ENCODE assay signal across 9 mouse cellular contexts in genomic region chr3:65673725-65674124, GRCm38 (mm10). TPM values are rescaled to one million over a fixed set of nuclear protein-coding genes. Genes with fewer than 3 reads are reported as not detected.
DNase-seq lines count a peak whose midpoint lies in the region; ATAC-seq and TF ChIP-seq lines count a peak whose summit lies in the region.
"Had no signal": no experiment of that assay in that cellular context is flagged by ENCODE, and none has a peak within 500 bp of the region (broad histone marks: within the 10 kb centered on the region; RNA-seq: fewer than 3 reads in every experiment).

No protein-coding gene starts in this region.

- TF ChIP-seq CTCF in kidney, adult 2 months (conservative IDR thresholded peaks at IDR 0.05; ENCODE audit: insufficient read depth, insufficient read length, low read depth, low read length): no peak
- TF ChIP-seq CTCF in heart, adult 2 months (IDR thresholded peaks at IDR 0.05): no peak
- no peak for TF ChIP-seq CTCF in heart, postnatal 0 days (IDR thresholded peaks at IDR 0.05; ENCODE audit: low read depth)

- H3K4me1 ChIP-seq in kidney, adult 2 months (ENCODE audit: control insufficient read depth, insufficient read depth, low read length): peaks cover 3% of the 10 kb centered on the region; the same call in 1 of the 2 replicates
- H3K4me1 ChIP-seq in heart, adult 2 months (ENCODE audit: control insufficient read depth, insufficient read depth, low read length): peaks cover 2% of the 10 kb centered on the region
- 0 out of 2 replicates have a peak, but pooled peaks cover 7% of the 10 kb centered on the region for H3K4me1 ChIP-seq in heart, postnatal 0 days (ENCODE audit: control insufficient read depth, insufficient read depth)
- H3K4me1 ChIP-seq: liver, embryonic 13.5 days had no signal

- no peak; the same call in 1 of the 2 replicates for ATAC-seq in heart, postnatal 0 days (ENCODE audit: insufficient read depth, low read depth)
- ATAC-seq in erythroblast, adult 5-6 weeks (replicated peaks; ENCODE audit: low FRiP score, poor library complexity, severe bottlenecking): no peak

- H3K27me3 ChIP-seq in kidney, adult 2 months (replicated peaks; ENCODE audit: control insufficient read depth, insufficient read depth, low read length): no peaks in the 10 kb centered on the region
- no peaks in the 10 kb centered on the region for H3K27me3 ChIP-seq in heart, adult 2 months (ENCODE audit: control insufficient read depth, insufficient read depth, low read length)
- H3K27me3 ChIP-seq in heart, postnatal 0 days (ENCODE audit: control insufficient read depth, insufficient read depth, low read length): no peaks in the 10 kb centered on the region
- H3K27me3 ChIP-seq: liver, embryonic 13.5 days had no signal

- TF ChIP-seq POLR2A in kidney, adult 2 months (IDR thresholded peaks at IDR 0.05; ENCODE audit: low read depth, low read length): no peak
- TF ChIP-seq POLR2A in heart, adult 2 months (IDR thresholded peaks at IDR 0.05; ENCODE audit: insufficient read depth, low read depth, low read length): no peak

- peak overlapping the region; percentile 58; the same call in 1 of the 2 replicates for H3K9ac ChIP-seq in heart, adult 2 months (ENCODE audit: low read depth, low read length)
- no peak overlapping the region; the same call in 1 of the 2 replicates for H3K9ac ChIP-seq in heart, postnatal 0 days (replicated peaks; ENCODE audit: low read depth, low read length)
- H3K9ac ChIP-seq: liver, embryonic 13.5 days had no signal

- H3K36me3 ChIP-seq in kidney, adult 2 months (ENCODE audit: control insufficient read depth, insufficient read depth, low read length): no peaks in the 10 kb centered on the region
- H3K36me3 ChIP-seq in heart, adult 2 months (ENCODE audit: control insufficient read depth, insufficient read depth, low read length): no peaks in the 10 kb centered on the region; the same call in 1 of the 2 replicates
- no peaks in the 10 kb centered on the region for H3K36me3 ChIP-seq in heart, postnatal 0 days (replicated peaks; ENCODE audit: control insufficient read depth, insufficient read depth, low read length)
- H3K36me3 ChIP-seq: liver, embryonic 13.5 days had no signal

- H3K79me2 ChIP-seq in heart, adult 2 months (replicated peaks; ENCODE audit: control insufficient read depth, insufficient read depth, low read length): no peaks in the 10 kb centered on the region

- H3K9me3 ChIP-seq in heart, postnatal 0 days (replicated peaks; ENCODE audit: control insufficient read depth, low read length): no peaks in the 10 kb centered on the region
- H3K9me3 ChIP-seq: liver, embryonic 13.5 days had no signal

- DNase-seq in kidney, adult 2 months: peak; percentile 44
- no peak for DNase-seq in kidney, adult 11 months
- peak; percentile 30 to 37 for DNase-seq in heart, adult 2 months
- DNase-seq in heart, postnatal 0 days (ENCODE audit: low spot score): peak; percentile 49
- DNase-seq in lung, postnatal 14 days: peak; percentile 23
- no peak for DNase-seq in layer of hippocampus, postnatal 14 days (ENCODE audit: low spot score in 2 of 2)
- DNase-seq in right cerebral cortex, postnatal 25 days: no peak
- DNase-seq: liver, embryonic 13.5 days had no signal

- 46% methylated on average over 8 of the region's 8 CpGs for WGBS in kidney, adult 2 months
- 17% methylated on average over 8 of the region's 8 CpGs for WGBS in heart, adult 2 months
- WGBS in heart, postnatal 0 days: 13% methylated on average over 8 of the region's 8 CpGs

- H3K27ac ChIP-seq in kidney, adult 2 months (ENCODE audit: insufficient read depth, low read depth, low read length): peak overlapping the region; percentile 64
- H3K27ac ChIP-seq in heart, adult 2 months: peak overlapping the region; percentile 49
- H3K27ac ChIP-seq in heart, postnatal 0 days (ENCODE audit: low read depth): peak overlapping the region; percentile 64
- H3K27ac ChIP-seq: liver, embryonic 13.5 days had no signal

- no peak overlapping the region for H3K4me3 ChIP-seq in kidney, adult 2 months (ENCODE audit: insufficient read depth, low read depth, low read length)
- peak overlapping the region; percentile 0; the same call in 1 of the 2 replicates for H3K4me3 ChIP-seq in heart, adult 2 months
- H3K4me3 ChIP-seq in heart, postnatal 0 days (ENCODE audit: low read depth, low read length): peak overlapping the region; percentile 3; the same call in 1 of the 2 replicates
- H3K4me3 ChIP-seq: liver, embryonic 13.5 days had no signal

- peak overlapping the region; percentile 41 for H3K4me2 ChIP-seq in heart, postnatal 0 days (ENCODE audit: low read depth, low read length)
- H3K4me2 ChIP-seq: liver, embryonic 13.5 days had no signal

- intact Hi-C loops in heart, adult 2 months (cut with DNase I): no loop called here

- TF ChIP-seq EP300 in heart, adult 2 months (IDR thresholded peaks at IDR 0.05; ENCODE audit: insufficient read depth, low read depth, low read length): no peak
- no peak for TF ChIP-seq EP300 in heart, postnatal 0 days (IDR thresholded peaks at IDR 0.05; ENCODE audit: low read depth)

RNA-seq across cellular contexts. Expression of gene Lekr1, which starts 7.7 kb away (rescaled TPM):
- 1.1 and 1.7 TPM in 2 replicates for polyA plus RNA-seq in kidney, adult 2 months (2012; rRNA removed)
- 1 to 10 TPM; 2.1 to 2.2 TPM for total RNA-seq in heart, adult 2 months (2021)
- 0.84 and 1.8 TPM in 2 replicates for polyA plus RNA-seq in heart, adult 2 months (2012; rRNA removed)
- total RNA-seq in heart, postnatal 0 days (2014; rRNA removed; ENCODE audit: low replicate concordance): 2.2 and 9.1 TPM in 2 replicates
- polyA plus RNA-seq in heart, postnatal 0 days (2015; fragmentation: Nextera tagmentation; extraction: Ambion mirVana): 5.4 and 5.6 TPM in 2 replicates
- total RNA-seq in erythroblast, adult 5-6 weeks (2015; ENCODE audit: low replicate concordance): 0.42 TPM in 1 of 2 replicates, not detected in the other
- 0.51 TPM in 1 of 2 replicates, not detected in the other for total RNA-seq in erythroblast, adult 5-6 weeks (2017; ENCODE audit: low replicate concordance)
- 1 to 10 TPM; 6.7 to 8.1 TPM for total RNA-seq in layer of hippocampus, postnatal 14 days (2021)

Comparison
In these comparisons a context has a peak if more than half of its experiments do, and no peak if none do; other contexts are left out.
1. DNase-seq: peak in kidney, adult 2 months (single experiment), heart, adult 2 months (2 of 2), heart, postnatal 0 days (single experiment) and lung, postnatal 14 days (single experiment); none in kidney, adult 11 months (single experiment), layer of hippocampus, postnatal 14 days (0 of 2) and right cerebral cortex, postnatal 25 days (single experiment).
2. Peak in every context shown above with its lines, with median percentiles within 50 percentile points of each other: H3K27ac ChIP-seq.